Mouse (Mus musculus): Measurements from ENCODE around the gene Oas1d. TPM values are rescaled to one million over a fixed set of nuclear protein-coding genes. Genes with fewer than 3 reads are reported as not detected.

The Oas1d gene
- polyA plus RNA-seq, 1 experiment from 2014 or later = not detected

DNA sequence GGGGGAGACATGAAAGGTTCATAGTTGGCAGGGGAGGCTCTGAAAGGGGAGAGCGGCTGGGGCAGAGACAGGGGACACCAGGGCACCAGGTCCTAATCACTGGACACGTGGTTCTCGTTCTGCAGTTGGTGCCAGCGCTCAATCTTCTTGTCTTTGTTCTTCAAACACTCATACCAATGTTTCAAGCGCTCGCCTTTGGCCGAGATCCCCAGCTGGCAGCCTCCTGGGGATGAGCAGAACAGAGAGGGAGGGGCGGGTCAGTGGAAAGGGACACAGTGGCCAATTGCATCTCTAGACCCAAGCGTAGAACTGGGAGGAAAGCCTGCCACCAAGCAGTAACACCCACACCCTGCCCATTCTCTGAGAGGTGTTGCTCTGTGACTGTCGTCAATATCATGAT lies 27.7 kb downstream of the Oas1d start:
- Histone ChIP-seq H3K9me3 (ENCODE audit: control insufficient read depth, low read length) (no peaks in the 10 kb centered on the region), H3K36me3 (ENCODE audit: control insufficient read depth, insufficient read depth, low read length) (no peaks in the 10 kb centered on the region), H3K9ac (ENCODE audit: low read depth, low read length) (no peak overlapping the region), H3K4me2 (no peak overlapping the region), H3K4me3 (ENCODE audit: low read depth, low read length) (no peak overlapping the region), H3K4me1 (replicated peaks; ENCODE audit: control insufficient read depth, insufficient read depth, low read length) (no peaks in the 10 kb centered on the region), H3K27ac (ENCODE audit: low read depth, low read length) (no peak overlapping the region), H3K27me3 (replicated peaks; ENCODE audit: control insufficient read depth, insufficient read depth, low read length) (no peaks in the 10 kb centered on the region)
- WGBS = 70% methylated on average over 10 of the region's 10 CpGs
- ATAC-seq (replicated peaks; ENCODE audit: low FRiP score) (no peak), DNase-seq (ENCODE audit: low spot score) (no peak)

DNA sequence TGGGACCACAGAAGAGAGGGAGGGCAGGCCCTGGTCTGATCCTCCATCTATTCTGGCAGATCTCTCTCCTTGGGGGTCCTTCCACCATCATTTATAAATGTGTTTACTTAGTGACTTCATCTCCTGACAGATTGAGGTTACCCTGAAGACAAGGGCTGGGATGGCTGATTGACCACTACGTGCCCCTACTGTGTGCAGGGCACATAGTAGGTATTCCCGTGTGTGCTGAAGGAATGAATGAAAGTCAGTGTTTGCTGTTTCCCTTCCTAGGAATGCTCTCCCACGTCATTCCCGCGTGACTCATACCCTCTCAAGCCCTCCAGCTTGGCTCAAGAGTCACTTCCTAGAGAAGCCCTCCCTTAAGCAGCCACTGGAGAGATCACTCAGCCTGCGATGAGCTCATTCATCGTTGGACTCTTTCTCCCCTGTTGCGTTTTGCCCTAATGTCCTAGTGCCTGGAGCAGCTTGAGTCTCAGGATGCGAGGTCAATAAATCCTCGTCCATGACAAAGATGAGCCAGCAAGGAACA lies 38.0 kb downstream of the Oas1d start:
- 62% methylated on average over 10 of the region's 10 CpGs for WGBS
- no peak for DNase-seq (ENCODE audit: low spot score)
- H3K4me3 ChIP-seq (ENCODE audit: low read depth, low read length) = no peak overlapping the region
- H3K27me3 ChIP-seq (replicated peaks; ENCODE audit: control insufficient read depth, insufficient read depth, low read length) = no peaks in the 10 kb centered on the region
- H3K9me3 ChIP-seq (ENCODE audit: control insufficient read depth, low read length) = no peaks in the 10 kb centered on the region
- no peak overlapping the region for H3K4me2 ChIP-seq
- H3K9ac ChIP-seq (ENCODE audit: low read depth, low read length) = no peak overlapping the region
- H3K4me1 ChIP-seq (replicated peaks; ENCODE audit: control insufficient read depth, insufficient read depth, low read length) = no peaks in the 10 kb centered on the region
- no peak overlapping the region for H3K27ac ChIP-seq (ENCODE audit: low read depth, low read length)
- no peak for ATAC-seq (replicated peaks; ENCODE audit: low FRiP score)
- no peaks in the 10 kb centered on the region for H3K36me3 ChIP-seq (ENCODE audit: control insufficient read depth, insufficient read depth, low read length)

- H3K4me1 ChIP-seq (replicated peaks; ENCODE audit: control insufficient read depth, insufficient read depth, low read length) = no peaks in the 10 kb centered on the region
- no peaks in the 10 kb centered on the region for H3K27me3 ChIP-seq (replicated peaks; ENCODE audit: control insufficient read depth, insufficient read depth, low read length)
- H3K9ac ChIP-seq (ENCODE audit: low read depth, low read length) = no peak overlapping the region
- H3K36me3 ChIP-seq (ENCODE audit: control insufficient read depth, insufficient read depth, low read length) = no peaks in the 10 kb centered on the region
- no peak overlapping the region for H3K4me3 ChIP-seq (ENCODE audit: low read depth, low read length)
- H3K4me2 ChIP-seq = no peak overlapping the region
- 12% methylated on average over 5 of the region's 5 CpGs for WGBS
- no peaks in the 10 kb centered on the region; the same call in 1 of the 2 replicates for H3K9me3 ChIP-seq (ENCODE audit: control insufficient read depth, low read length)
- ATAC-seq (replicated peaks; ENCODE audit: low FRiP score) = no peak
- no peak overlapping the region for H3K27ac ChIP-seq (ENCODE audit: low read depth, low read length)
- DNase-seq (ENCODE audit: low spot score) = no peak
These were observed 39.6 kb downstream of the Oas1d start for GRCm38 (mm10) chr5:120953974-120954373.

GRCm38 (mm10) chr5:120961004-120961403 lies 46.7 kb downstream of the Oas1d start:
- 55% methylated on average over 4 of the region's 4 CpGs for WGBS
- H3K36me3 ChIP-seq (ENCODE audit: control insufficient read depth, insufficient read depth, low read length) = no peaks in the 10 kb centered on the region
- H3K4me2 ChIP-seq = no peak overlapping the region
- no peaks in the 10 kb centered on the region for H3K27me3 ChIP-seq (replicated peaks; ENCODE audit: control insufficient read depth, insufficient read depth, low read length)
- DNase-seq (ENCODE audit: low spot score) (no peak), ATAC-seq (replicated peaks; ENCODE audit: low FRiP score) (no peak)
- H3K9ac ChIP-seq (ENCODE audit: low read depth, low read length) = no peak overlapping the region
- H3K9me3 ChIP-seq (ENCODE audit: control insufficient read depth, low read length) = no peaks in the 10 kb centered on the region; the same call in 1 of the 2 replicates
- no peaks in the 10 kb centered on the region for H3K4me1 ChIP-seq (replicated peaks; ENCODE audit: control insufficient read depth, insufficient read depth, low read length)
- H3K27ac ChIP-seq (ENCODE audit: low read depth, low read length) = no peak overlapping the region
- H3K4me3 ChIP-seq (ENCODE audit: low read depth, low read length) = no peak overlapping the region

GRCm38 (mm10) chr5:120966156-120966555 lies 51.8 kb downstream of the Oas1d start:
- H3K9me3 ChIP-seq (ENCODE audit: control insufficient read depth, low read length) = no peaks in the 10 kb centered on the region
- no peak for ATAC-seq (replicated peaks; ENCODE audit: low FRiP score)
- H3K4me1 ChIP-seq (replicated peaks; ENCODE audit: control insufficient read depth, insufficient read depth, low read length) = no peaks in the 10 kb centered on the region
- 74% methylated on average over 4 of the region's 4 CpGs for WGBS
- no peak overlapping the region for H3K4me3 ChIP-seq (ENCODE audit: low read depth, low read length)
- no peak overlapping the region for H3K9ac ChIP-seq (ENCODE audit: low read depth, low read length)
- H3K27ac ChIP-seq (ENCODE audit: low read depth, low read length) = no peak overlapping the region
- no peaks in the 10 kb centered on the region for H3K36me3 ChIP-seq (ENCODE audit: control insufficient read depth, insufficient read depth, low read length)
- no peaks in the 10 kb centered on the region for H3K27me3 ChIP-seq (replicated peaks; ENCODE audit: control insufficient read depth, insufficient read depth, low read length)
- no peak overlapping the region for H3K4me2 ChIP-seq
- no peak for DNase-seq (ENCODE audit: low spot score)

DNA sequence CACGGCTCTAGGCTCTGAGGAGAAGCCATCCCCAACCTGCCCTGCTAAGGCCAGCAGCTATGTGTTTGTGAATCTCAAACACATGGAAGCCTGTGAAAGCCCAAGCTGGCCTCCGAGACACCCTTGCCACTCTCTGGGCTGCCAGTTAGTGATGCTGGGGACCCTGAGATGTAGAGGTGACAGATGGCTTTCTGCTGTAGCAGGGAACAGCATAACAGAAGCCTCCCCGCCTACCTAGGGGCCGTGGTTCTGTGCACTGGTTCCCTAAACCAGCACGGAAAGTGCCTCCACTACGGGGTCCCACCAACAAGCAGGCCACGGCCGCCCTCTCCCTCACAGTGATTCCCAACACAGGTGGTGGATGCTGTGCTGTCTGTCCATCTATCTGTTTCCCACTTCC lies 52.6 kb downstream of the Oas1d start:
- Histone ChIP-seq H3K36me3 (ENCODE audit: control insufficient read depth, insufficient read depth, low read length) (no peaks in the 10 kb centered on the region), H3K9ac (ENCODE audit: low read depth, low read length) (no peak overlapping the region), H3K9me3 (ENCODE audit: control insufficient read depth, low read length) (no peaks in the 10 kb centered on the region), H3K27me3 (replicated peaks; ENCODE audit: control insufficient read depth, insufficient read depth, low read length) (no peaks in the 10 kb centered on the region), H3K4me3 (ENCODE audit: low read depth, low read length) (no peak overlapping the region), H3K4me1 (replicated peaks; ENCODE audit: control insufficient read depth, insufficient read depth, low read length) (no peaks in the 10 kb centered on the region), H3K27ac (ENCODE audit: low read depth, low read length) (no peak overlapping the region), H3K4me2 (no peak overlapping the region)
- WGBS = 81% methylated on average over 8 of the region's 8 CpGs
- ATAC-seq (replicated peaks; ENCODE audit: low FRiP score) (no peak), DNase-seq (ENCODE audit: low spot score) (no peak)

DNA sequence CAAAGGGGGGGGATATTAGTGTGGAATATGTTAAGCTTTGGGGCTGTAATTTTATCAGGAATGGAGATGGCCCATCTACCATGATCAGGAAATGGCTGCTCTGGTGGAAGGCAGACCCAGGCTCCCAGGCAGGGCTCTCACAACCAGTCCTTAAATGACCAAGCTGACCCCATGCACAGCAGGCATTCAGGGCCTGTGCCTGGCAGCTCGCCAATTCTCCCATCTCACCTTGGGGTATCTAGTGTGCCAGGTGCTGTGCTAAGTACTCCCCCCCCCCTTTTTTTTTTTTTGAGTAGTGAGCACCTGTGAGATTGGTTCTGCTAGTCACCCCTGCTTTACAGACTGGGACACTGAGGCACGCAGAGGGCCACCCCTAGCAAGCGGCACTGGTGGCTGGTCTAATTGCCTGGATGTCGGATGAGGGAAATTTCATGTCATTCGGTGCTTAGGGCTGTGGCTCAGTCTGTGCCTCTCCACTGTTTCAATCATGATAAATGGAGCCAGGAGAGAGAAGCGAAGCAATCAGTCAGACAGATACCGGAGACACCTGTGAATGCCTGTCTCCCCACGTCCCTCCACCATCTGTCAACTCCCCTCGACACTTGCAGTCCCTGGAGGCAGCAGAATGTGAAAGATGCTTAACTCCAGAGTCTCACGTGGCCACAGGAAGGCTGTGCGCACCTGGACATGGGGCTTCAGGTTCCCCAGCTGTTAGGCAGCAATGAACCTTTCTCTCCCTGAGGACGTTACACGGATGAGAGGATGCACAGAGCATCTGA lies 53.2 kb downstream of the Oas1d start:
- no peaks in the 10 kb centered on the region for H3K27me3 ChIP-seq (replicated peaks; ENCODE audit: control insufficient read depth, insufficient read depth, low read length)
- DNase-seq (ENCODE audit: low spot score) (no peak), ATAC-seq (replicated peaks; ENCODE audit: low FRiP score) (no peak)
- H3K9me3 ChIP-seq (ENCODE audit: control insufficient read depth, low read length) = no peaks in the 10 kb centered on the region
- no peaks in the 10 kb centered on the region for H3K4me1 ChIP-seq (replicated peaks; ENCODE audit: control insufficient read depth, insufficient read depth, low read length)
- no peak overlapping the region for H3K4me3 ChIP-seq (ENCODE audit: low read depth, low read length)
- 72% methylated on average over 13 of the region's 13 CpGs for WGBS
- no peak overlapping the region for H3K4me2 ChIP-seq
- H3K36me3 ChIP-seq (ENCODE audit: control insufficient read depth, insufficient read depth, low read length) = no peaks in the 10 kb centered on the region
- H3K27ac ChIP-seq (ENCODE audit: low read depth, low read length) = no peak overlapping the region
- no peak overlapping the region for H3K9ac ChIP-seq (ENCODE audit: low read depth, low read length)

DNA sequence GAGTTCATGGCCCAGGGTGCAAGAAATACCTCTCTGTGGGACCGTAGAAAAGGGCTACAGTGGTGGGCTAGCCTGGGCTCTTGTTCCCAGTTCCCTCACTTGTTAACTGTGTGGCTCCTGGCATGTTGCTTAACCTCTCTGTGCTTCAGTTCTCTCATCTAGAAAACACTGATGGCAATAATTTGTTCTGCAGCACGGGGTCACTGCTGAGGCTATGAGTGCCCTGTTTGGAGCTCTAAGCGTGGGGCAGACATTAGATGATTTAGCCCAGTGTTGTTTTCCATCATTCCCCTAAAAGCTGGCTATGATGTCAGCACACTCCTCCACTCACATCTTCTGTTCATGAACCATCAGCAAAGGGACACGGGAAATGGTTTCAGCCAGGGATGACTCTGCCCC lies 53.8 kb downstream of the Oas1d start:
- H3K4me1 ChIP-seq (replicated peaks; ENCODE audit: control insufficient read depth, insufficient read depth, low read length) = no peaks in the 10 kb centered on the region
- DNase-seq (ENCODE audit: low spot score) (no peak), ATAC-seq (replicated peaks; ENCODE audit: low FRiP score) (no peak)
- WGBS = 62% methylated on average over 4 of the region's 4 CpGs
- H3K4me3 ChIP-seq (ENCODE audit: low read depth, low read length) = no peak overlapping the region
- no peak overlapping the region for H3K4me2 ChIP-seq
- no peaks in the 10 kb centered on the region for H3K9me3 ChIP-seq (ENCODE audit: control insufficient read depth, low read length)
- H3K27ac ChIP-seq (ENCODE audit: low read depth, low read length) = no peak overlapping the region
- no peaks in the 10 kb centered on the region for H3K27me3 ChIP-seq (replicated peaks; ENCODE audit: control insufficient read depth, insufficient read depth, low read length)
- H3K9ac ChIP-seq (ENCODE audit: low read depth, low read length) = no peak overlapping the region
- no peaks in the 10 kb centered on the region for H3K36me3 ChIP-seq (ENCODE audit: control insufficient read depth, insufficient read depth, low read length)

GRCm38 (mm10) chr5:120968799-120969198 lies 54.5 kb downstream of the Oas1d start:
- DNase-seq (ENCODE audit: low spot score) = no peak
- Histone ChIP-seq H3K9ac (ENCODE audit: low read depth, low read length) (no peak overlapping the region), H3K4me3 (ENCODE audit: low read depth, low read length) (no peak overlapping the region), H3K4me2 (no peak overlapping the region), H3K4me1 (replicated peaks; ENCODE audit: control insufficient read depth, insufficient read depth, low read length) (no peaks in the 10 kb centered on the region), H3K36me3 (ENCODE audit: control insufficient read depth, insufficient read depth, low read length) (no peaks in the 10 kb centered on the region), H3K9me3 (ENCODE audit: control insufficient read depth, low read length) (no peaks in the 10 kb centered on the region), H3K27me3 (replicated peaks; ENCODE audit: control insufficient read depth, insufficient read depth, low read length) (no peaks in the 10 kb centered on the region), H3K27ac (ENCODE audit: low read depth, low read length) (no peak overlapping the region)
- 87% methylated on average over 8 of the region's 8 CpGs for WGBS
- ATAC-seq (replicated peaks; ENCODE audit: low FRiP score) = no peak

All from liver, embryonic 11.5 days (tissue).